Mouse (Mus musculus) yolk sac, embryonic 10.5 days (tissue): ENCODE results near the gene Metrn.
"Not testable (repeated sequence)": the region's sequence is repeated elsewhere in the genome, so short reads cannot be mapped to it uniquely, and the experiment has no call there.

ENCODE experiments used
- DNase-seq: peaks from one replicate; pipeline ENCODE4 v3.0.0-alpha.2; 2017; ENCODE audit warnings: low spot score

Gene Metrn

DNA sequence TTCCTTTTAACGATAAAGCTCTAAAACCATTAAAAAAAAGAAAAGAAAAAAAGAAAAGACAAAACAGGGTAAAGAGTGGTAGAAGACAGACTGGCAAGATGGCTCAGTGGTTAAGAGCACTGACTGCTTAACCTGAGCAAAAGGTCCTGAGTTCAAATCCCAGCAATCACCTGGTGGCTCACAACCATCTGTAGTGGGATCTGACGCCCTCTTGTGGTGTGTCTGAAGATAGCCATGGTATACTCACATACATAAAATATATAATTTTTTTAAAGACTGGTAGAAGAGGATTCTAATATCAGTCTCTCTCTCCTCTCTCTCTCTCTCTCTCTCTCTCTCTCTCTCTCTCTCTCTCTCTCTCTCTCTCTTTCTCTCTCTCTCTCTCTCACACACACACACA lies 10.5 kb upstream of the Metrn start:
- DNase-seq, result not testable (repeated sequence)

DNA sequence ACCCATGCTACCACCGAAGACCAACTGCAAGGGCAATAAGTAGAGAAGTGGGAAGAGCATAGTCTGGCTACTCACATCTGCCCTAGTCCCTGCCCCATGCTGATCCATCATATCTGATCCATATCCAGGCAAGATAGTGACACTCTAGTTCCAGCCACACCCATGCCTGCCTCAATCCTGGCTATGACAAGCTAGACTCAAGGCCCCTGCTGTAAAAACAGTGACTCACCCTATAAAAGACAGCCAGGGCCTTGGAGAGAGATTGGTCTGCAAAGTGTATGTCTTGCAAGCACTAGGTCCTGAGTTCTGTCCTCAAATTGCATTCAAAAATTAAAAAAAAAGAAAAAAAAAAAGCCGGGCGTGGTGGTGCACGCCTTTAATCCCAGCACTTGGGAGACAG lies 9.6 kb upstream of the Metrn start:
- DNase-seq, result no peak

DNA sequence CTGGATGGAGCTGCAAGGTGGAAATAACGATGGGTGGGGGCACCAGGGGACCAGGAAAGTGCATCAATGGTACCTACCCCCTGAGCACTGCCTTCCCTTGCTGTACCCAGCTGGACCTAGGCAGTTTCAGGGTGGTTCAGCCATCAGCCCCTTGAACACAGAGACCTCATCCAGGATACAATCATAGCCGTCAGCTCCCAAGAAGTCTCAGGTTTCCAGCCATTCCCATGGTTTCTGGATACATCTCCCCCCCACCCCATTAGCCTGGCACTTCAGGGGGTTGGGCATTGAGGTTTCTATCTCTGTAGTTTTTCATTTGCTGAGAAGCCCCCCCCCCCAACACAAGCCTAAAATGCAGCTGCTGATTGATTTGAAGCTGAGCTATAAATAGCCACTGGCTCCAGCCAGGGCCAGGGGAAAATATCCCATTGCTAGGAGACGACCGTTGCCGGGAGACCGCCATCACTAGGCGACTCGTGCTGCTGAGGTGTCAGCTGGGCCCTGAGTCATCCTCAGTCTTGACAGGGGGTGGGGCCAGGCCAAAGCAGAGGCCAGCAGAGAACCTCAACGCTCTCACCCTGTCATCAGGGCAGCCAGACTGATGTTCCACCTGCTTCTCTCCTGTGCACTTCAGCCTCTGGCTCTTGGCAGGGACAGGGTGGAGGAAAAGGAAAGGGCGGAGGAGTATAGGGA lies 6.0 kb upstream of the Metrn start:
- DNase-seq, result no peak

DNA sequence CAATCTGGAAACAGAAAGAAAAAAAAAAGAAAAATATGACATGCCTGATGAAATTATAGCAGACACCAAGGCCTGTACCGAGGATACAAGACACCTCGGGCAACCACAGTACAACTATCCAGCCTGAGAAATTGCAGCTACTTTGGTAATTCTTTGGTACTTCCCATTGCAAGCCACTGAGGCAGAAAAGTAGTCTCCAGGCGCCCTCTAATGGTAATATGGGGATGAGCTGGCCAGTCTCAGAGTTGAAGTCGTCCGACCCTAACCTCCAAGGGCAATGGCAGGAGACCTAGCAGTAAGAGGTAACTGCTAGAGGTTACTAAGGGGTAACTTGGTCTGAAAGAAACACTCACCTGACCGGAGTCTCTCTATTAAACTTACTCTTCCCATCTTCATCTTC lies 4.1 kb upstream of the Metrn start:
- peak; percentile 52 for DNase-seq

DNA sequence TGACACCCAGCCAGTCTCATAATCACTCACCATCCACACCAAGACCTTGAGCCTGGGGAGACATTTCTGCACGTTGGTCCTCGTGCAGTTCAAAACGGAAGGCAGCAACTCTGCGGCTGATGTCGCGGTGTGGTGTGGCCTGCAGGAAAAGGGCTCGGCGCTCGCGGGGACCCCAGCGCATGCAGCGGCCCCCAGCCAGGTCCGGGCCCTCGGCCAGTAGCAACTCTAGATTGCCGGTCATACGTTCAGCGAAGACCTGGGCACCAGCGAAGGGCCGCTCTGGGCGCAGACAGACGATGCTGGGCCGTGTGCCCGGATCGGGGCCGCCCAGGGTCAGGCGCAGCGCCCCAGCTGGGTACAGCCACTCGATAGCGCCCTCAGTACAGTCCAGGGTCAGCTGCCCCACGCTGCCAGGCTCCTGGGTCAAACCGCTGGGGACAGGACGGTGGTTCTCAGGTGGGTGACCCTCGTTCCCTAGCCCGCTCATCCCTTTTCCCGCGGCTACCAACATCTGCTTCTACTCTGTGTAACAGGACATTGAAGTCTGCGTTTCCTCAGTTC lies 645 bp downstream of the Metrn start:
- DNase-seq, result no peak

DNA sequence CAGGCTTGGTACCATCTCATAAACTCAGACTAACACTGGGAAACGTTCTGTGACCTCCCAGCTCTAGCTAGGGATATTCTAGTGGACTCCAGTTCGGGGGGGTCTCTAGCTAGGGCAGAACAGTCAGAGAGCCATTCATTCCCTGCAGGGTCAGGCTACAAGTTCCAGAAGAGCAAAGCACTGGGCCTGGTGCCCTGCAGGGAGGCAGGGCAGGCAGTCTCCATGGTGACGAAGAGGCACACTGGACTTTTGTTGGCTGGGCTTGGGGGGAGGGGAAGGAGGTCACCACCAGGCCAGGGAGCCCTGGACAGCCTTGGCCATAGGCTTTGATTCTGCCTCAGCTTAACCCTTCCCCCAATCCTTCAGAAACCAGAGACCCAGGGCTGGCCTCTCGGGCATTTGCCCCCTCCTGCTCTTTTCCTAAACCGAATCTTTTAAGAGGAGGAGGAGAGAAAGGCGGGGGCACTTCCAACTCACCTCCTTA lies 1.3 kb downstream of the Metrn start, which contains the start of gene AC134908.4:
TSS of gene AC134908.4 (minus strand) at position 51 of the 484 bp plus-strand sequence.
- peak; percentile 69 for DNase-seq

DNA sequence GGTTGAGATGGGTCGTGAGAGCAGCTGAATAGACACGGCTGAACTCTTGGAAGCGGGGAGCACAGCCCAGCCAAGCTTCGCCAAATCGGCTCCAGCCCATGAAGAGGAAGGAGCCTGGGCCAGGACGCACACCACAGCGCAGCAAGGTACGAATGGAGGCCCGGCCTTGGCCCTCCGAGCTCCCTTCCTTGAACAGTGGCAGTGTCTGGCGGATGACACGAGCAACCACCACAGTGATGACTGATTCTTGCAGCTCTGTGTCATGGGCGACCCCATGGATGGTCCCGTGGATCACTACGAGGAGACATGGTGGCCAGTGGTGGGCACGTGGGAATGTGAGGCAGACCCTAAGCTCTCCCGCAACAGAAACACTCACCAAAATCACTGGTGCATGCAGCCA lies 1.9 kb downstream of the Metrn start:
- no peak for DNase-seq

DNA sequence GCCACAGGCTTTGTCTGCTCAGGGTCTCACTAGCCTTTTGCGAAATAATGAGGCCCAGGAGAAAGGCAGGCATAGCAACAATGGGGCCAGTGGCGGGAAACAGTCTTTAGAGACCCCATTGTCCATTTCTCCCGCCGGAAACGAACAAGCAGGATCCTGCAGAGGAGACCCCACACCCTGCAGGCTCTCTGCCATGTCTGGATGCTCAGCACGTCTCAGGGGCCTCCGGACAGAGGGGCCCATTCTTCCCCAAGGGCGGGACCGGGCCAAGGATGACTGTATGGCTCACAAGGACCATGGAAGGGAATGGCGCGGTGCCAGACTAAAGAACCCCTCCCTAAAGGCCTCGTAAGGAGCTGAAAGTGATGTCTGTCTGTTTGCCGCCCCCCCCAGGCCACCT lies 2.7 kb downstream of the Metrn start:
- no peak for DNase-seq

DNA sequence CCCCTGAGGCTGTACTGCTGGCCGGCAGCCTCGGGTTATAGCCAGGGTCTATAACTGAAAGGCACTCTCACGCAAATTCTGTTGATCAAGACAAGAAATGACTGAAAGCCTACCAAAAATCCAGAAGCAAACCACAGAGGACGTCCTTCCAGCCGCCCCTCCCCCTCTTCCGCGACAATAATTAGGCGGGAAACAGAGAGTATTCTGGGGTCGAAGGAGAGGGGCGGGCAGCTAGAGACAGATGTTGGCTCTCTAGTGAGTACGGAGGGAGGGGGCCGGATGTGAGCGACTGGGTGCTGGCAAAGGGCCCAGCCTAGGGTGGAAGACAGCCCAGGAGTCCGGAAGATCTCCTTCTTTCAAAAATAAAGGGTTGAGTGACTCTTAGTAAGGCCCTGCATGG lies 4.3 kb downstream of the Metrn start, which contains the start of gene Fam173a:
TSS of gene Fam173a (minus strand) at position 287 of the 400 bp plus-strand sequence.
- peak; percentile 71 for DNase-seq

DNA sequence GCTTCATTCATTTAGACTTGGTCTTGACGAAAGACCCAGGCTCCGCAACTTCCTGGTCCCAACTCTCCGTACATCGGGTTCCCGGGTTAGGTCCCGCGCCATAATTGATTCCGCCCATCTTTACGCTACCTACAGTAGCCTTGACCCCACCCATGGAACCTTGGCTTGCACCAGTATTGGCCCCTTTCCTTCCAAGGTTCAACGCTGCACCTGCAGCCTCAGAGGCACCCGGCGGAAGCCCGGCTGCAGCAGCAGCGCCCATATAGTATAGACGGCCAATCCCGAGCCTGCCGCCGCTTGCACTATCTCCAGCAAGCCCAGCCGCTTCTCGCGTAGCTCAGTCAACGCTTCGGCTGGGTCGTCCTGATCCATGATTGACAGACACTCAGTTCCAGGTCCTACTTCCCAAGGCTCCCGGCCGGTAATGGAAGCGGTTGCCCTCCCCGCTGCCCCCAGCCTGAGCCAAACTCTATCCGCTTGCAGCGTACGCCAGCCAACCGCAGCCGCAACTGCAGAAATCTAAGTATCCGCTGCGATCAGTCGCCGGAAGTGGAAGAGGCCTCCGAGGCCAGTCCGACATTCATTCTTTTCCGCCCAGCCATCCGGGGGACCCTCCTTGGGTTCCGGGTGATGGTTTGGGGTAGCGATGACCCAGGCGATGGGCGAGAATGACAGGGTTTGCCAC lies 5.0 kb downstream of the Metrn start:
- DNase-seq, result peak; percentile 85

DNA sequence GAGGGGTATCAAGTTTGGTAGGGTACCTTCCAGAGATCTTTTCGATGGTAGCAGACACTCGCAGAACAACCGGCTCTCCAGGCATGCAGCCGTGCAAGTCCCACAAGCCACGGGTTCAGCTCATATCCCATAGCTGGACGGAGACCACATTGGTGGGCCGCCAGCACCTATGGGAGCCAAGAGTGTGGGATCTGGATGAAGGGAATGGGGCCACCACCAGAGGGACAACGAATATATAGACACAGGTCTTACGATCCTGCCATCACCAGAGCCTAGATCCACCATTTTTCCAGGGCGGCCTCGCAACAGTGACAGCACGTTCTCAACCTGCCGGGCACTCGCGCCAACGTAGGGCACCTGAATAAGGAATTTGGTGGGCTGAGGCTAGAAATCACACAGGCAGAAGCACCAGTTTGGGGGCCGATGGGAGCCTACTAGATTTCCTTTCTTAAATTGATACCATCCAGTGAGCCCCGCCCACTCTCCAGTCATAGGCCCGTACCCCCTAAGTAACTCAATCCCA lies 5.6 kb downstream of the Metrn start:
- peak; percentile 24 for DNase-seq

DNA sequence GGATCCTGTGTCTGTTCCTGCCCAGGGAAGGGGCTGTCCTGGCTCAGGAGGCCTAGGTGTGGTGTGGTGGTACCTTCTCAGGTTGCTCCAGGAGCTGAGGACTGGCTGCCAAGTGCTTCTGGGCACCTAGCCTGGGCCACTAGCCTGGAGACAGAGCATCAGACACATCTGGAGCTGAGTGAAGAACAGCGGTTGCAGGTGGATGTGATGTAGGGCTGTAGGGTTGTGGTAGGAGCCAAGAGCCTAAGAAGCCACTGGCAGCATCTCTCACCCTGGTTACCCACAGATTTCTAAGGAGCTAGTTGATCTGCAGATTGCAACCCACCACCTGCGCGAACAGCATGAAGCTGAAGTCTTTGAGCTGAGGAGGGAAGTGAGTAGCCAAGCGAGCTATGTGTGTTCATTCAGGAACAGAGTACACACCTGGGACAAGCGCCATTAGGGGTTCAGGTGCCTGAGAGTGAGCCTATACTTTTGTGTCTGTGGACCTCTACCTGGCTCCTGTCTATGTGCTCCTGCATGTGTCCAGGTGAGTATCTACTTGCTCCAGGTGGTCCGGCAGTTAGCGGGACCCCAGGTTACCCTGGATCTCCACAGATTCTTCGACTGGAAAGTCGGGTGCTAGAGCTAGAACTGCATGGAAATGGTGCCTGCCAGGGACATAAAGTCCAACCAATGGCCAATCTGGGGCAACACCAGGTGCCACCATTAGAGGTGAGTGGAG lies 10.0 kb downstream of the Metrn start:
- DNase-seq, result no peak

DNA sequence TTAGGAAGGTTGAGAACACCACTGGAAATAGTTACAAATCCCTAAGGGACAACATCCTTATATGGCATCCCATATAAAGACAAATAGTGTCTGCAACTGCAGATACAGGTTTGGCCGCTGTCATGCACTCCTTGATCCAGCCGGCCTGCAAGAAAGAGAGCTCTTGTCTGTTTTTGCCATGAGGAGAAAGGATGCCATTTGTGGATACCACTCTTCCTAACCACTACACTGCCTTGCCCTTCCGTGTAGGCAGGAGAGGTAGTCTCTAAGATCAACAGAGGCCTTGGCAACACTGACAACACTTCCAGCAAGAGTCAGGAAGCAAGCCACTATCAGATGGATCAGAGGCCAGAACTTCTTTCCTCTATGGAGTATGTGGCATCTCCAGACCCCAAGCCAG lies 10.7 kb downstream of the Metrn start, which contains the start of gene Ccdc78:
TSS of gene Ccdc78 (plus strand) at position 301 of the 400 bp plus-strand sequence.
- no peak for DNase-seq

DNA sequence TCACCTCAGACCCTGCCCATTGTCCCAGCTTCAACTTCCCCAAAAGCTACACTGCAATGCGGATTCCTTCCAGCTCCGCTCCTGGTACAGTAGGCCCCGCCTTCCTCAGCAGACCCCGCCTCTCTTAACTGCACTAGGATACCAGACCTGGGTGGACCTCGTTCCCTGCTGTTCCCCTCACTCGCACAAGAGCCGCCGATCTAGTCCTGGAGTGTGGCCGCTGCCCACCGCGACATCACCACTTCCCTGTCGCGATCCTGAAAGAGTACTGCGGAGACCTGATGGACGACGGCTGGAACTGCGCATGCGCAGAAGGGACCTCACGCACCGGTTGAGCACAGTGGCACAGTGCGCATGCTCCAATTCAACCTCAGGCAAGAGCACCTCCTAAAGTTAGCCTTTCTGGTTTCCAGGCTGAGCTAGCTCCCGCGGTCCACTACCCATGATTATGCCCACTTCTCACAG lies 11.6 kb downstream of the Metrn start, which contains the start of gene Haghl:
TSS of gene Haghl (minus strand) at position 393 of the 465 bp plus-strand sequence.
- peak; percentile 95 for DNase-seq

DNA sequence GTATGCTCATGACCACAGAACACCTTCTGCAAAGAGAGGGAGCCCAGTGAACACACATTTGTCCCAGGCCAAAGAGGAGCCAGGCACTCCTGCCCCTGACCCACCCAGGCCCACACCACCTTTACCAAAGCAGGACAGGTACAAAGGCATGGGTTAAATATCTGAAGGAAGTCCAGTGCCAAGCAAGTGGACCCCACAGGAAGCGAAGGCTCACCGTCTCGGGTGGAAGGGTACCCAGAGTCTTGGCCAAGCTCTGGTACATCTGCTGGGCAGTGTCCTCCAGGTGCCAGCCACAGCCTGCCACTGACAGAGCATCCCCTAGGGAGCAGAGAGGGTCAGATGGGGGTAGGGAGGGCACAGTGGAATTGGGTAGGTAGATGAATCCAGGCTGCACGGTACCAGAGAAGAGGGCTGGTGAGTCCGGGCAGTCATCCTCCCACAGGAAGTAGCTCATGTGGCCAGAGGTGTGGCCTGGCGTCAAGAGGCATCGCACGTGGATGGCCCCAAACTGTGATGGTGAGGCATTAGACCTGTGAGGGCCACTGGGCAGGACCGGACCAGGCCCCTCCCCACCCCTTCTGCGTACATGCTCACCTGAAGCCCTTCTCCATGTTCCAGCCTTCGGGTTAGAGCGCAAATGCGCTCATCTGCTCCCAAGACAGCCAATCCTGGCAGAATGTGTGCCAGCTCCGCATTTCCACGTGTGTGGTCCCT lies 12.9 kb downstream of the Metrn start:
- DNase-seq, result no peak

DNA sequence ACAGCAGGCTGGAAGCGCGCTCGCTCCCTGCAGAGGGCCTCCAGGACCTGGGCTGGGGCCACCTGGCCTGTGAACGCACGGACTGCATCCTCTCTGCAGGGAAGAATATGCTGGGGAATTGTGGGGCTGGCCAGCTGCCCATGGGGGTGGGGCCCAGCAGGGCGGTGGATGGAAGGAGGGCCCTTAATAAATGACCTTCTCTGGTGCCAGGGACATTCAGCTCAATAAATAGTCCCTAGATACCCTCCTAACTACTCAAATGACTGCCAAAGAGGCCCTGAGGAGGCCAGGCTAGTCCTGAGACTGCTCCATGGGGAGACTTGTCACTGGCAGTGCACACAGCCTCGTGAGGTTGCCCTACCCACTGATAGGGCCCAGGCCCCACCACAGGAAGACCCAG lies 13.8 kb downstream of the Metrn start:
- DNase-seq, result no peak

DNA sequence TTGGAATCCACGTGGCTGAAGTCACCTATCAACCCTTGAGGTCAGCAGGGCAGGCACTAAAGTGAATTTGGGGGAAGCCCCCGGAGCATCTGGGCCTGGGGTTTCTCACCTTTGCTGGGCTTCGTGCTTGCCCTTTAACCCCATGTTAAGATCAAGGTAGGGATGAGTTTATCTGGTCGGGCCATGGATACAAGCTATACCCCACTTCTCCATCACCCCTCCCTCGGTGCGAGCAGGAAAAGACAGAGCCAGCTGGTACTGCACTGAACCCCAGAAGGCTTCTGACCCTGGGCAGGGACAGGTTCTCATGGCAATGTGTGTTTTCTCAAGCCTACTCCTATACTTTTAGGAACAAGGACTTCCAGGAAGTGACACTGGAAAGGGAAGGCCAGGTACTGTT lies 15.6 kb downstream of the Metrn start:
- no peak for DNase-seq

DNA sequence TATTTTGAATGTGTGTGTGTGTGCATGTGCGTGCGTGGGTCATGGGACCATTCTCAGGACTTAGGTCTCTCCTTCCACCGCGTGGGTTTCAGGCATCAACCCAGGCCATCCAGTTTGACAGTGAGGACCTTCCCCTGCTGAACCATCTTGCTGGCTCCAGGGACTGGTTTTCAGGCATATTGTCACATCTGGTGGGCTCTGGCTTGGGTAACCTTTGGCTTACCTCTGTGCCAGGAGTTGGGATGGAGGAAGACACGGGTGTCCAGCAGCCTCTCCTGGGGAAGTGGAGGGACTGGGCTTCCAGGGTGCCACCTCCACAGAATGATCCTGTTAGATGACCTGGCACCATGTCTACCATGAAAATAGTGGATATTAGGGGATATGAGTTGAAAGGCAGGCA lies 19.0 kb downstream of the Metrn start:
- DNase-seq, result no peak

DNA sequence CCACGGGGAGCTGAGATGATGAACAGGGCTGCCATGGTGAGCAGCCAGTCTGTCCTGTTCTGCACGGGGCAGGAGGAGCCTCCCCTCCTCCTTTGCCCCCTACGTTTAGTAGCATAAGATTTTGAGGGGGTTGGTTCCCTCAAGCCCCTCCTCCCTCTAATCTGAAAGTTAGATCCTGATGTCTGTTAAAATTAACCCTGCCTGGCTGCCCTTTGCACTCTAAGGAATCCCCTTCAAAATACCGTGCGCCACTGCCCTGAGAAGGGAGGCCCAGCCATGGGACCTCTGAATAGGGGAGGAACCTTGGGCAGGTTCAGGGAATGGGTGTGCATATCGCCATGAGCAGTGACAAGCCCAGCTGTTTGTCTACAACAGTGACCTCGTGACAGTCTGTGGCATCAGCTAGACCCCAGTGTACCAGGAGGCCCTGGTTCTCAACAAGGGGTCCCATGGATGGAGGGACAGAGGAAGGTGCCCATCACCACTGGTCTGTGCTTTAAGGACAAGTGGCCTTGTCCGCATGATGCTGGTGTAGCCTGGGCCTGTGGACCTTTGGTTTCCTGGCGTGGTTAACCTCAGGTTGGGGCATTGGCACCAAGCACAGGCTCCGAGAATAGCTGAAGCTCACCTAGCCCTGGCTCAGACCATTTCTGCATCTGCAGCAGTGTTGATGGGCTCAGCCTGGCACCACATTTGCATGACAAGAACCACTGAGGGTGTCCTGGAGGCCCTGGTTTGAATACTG lies 21.4 kb downstream of the Metrn start:
- DNase-seq, result peak; percentile 47

DNA sequence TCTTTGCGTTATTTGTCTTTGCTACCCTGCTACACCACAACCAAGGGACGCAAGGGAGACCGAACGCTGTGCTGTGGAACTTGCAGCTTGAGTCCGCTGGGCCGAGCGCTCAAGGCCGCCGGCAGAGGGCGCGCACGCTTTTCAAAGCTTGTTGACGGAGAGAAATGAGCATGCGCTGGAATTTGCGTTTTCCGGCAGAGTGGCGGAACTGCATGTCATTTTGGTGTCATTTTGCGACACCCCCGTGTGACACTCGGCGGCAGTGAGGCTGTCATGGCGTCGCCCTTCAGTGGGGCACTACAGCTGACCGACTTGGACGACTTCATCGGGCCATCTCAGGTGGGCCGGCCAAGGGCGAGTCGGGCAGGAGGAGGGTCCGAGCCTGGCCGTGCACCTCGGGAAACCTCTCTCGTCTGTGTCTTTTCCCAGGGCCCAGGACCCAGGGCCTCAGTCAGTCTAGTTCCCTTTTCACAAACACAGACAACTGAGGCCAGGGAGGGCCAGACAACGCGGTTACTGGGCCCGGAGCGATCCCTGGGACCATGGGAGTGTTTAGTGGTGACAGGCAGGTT lies 23.3 kb downstream of the Metrn start, which contains the start of gene Narfl:
TSS of gene Narfl (plus strand) at position 228 of the 572 bp plus-strand sequence.
- peak; percentile 93 for DNase-seq
